ENCODE assay signal across 7 mouse cellular contexts in the genomic region with DNA sequence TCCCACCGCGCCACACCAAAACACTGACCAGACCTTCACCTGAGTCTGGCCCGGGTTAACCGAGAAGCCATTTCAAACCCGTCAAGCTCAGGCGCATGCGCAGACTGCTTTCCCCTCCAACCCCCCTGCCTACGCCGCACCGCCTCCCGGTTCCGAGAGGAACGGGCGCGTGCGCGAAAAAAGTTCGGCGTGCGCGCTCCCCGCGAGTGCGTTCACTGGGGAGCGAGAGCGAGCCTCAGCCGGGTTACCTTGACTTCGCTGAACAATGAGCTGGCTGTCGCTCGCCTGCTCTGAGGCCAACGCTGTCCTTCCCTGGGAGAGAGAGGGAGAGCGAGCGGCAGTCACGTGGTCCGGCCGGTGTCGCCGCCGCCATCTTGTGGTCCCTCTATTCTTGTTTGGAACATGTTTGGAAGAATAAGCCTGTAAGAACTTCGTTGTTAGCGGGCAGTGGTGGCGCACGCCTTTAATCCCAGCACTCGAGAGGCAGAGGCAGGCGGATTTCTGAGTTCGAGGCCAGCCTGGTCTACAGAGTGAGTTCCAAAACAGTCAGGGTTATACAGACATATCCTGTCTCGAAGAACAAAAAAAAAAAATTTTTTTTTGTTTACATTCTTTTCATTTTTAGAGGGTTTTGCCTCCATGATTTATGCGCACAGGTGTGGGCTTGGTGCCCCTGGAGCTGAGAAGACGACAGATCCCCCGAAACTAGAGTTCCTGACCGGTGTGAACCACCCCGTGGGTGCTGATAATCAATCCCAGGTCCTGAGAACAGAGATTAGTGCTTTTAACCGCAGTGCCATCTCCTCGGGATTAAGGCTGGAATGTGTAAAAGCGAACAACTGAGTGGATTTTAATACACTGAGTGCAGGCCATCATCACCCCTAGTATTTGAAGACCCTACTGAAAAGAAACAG. TPM values are rescaled to one million over a fixed set of nuclear protein-coding genes. Genes with fewer than 3 reads are reported as not detected.
A peak's percentile ranks its signal among the peaks of the same experiment; 100 is the strongest.
DNase-seq lines count a peak whose midpoint lies in the region; ATAC-seq and TF ChIP-seq lines count a peak whose summit lies in the region.

Gene Ccar1 (minus strand): TSS at position 110 of the 914 bp plus-strand sequence.

- ATAC-seq in intestine, postnatal 0 days: peak; percentile 98
- peak; percentile 99 for ATAC-seq in midbrain, embryonic 12.5 days (ENCODE audit: low FRiP score, low read depth)

- peak within 1 kb of the TSS; percentile 64 for H3K4me2 ChIP-seq in intestine, postnatal 0 days (replicated peaks; ENCODE audit: low read depth)
- peak within 1 kb of the TSS; percentile 73 for H3K4me2 ChIP-seq in midbrain, embryonic 12.5 days (replicated peaks)

- peak; percentile 65 for TF ChIP-seq POLR2A in small intestine, adult 2 months (IDR thresholded peaks at IDR 0.05; ENCODE audit: low read depth, low read length)

- peak within 1 kb of the TSS; percentile 98 for H3K27ac ChIP-seq in embryonic facial prominence, embryonic 10.5 days (replicated peaks)
- peak within 1 kb of the TSS; percentile 93 for H3K27ac ChIP-seq in intestine, postnatal 0 days (ENCODE audit: low read depth, low read length)
- peak within 1 kb of the TSS; percentile 96 for H3K27ac ChIP-seq in midbrain, embryonic 12.5 days (replicated peaks)
- H3K27ac ChIP-seq in small intestine, adult 2 months (ENCODE audit: insufficient read depth, low read depth, low read length): peak within 1 kb of the TSS; percentile 95

- peaks cover 36% of the 10 kb centered on the region for H3K36me3 ChIP-seq in embryonic facial prominence, embryonic 10.5 days (replicated peaks)
- H3K36me3 ChIP-seq in intestine, postnatal 0 days (ENCODE audit: control insufficient read depth, insufficient read depth): peaks cover 21% of the 10 kb centered on the region
- H3K36me3 ChIP-seq in midbrain, embryonic 12.5 days: peaks cover 29% of the 10 kb centered on the region
- peaks cover 20% of the 10 kb centered on the region for H3K36me3 ChIP-seq in small intestine, adult 2 months (ENCODE audit: control insufficient read depth, insufficient read depth, low read length)

- peaks cover 13% of the 10 kb centered on the region for H3K4me1 ChIP-seq in embryonic facial prominence, embryonic 10.5 days
- no peaks in the 10 kb centered on the region for H3K4me1 ChIP-seq in intestine, postnatal 0 days (replicated peaks; ENCODE audit: control insufficient read depth, insufficient read depth, low read length)
- peaks cover 19% of the 10 kb centered on the region for H3K4me1 ChIP-seq in midbrain, embryonic 12.5 days
- peaks cover 3% of the 10 kb centered on the region; the same call in 1 of the 2 replicates for H3K4me1 ChIP-seq in small intestine, adult 2 months (ENCODE audit: control insufficient read depth, insufficient read depth, insufficient read length, low read length)

- peak; percentile 44 for TF ChIP-seq CTCF in intestine, postnatal 0 days (IDR thresholded peaks at IDR 0.05; ENCODE audit: low read depth)
- peak; percentile 16; the same call in 1 of the 2 replicates for TF ChIP-seq CTCF in small intestine, adult 2 months (IDR thresholded peaks at IDR 0.05; ENCODE audit: extremely low read depth, insufficient read length, insufficient replicate concordance, low read depth, low read length)

- peak within 1 kb of the TSS; percentile 94 for H3K9ac ChIP-seq in intestine, postnatal 0 days (ENCODE audit: low read depth, low read length)
- peak within 1 kb of the TSS; percentile 99 for H3K9ac ChIP-seq in midbrain, embryonic 12.5 days (replicated peaks)

- intact Hi-C loops in left cerebral cortex, postnatal 4 days (cut with DNase I): no loop called here

- H3K4me3 ChIP-seq in embryonic facial prominence, embryonic 10.5 days: peak within 1 kb of the TSS; percentile 98
- peak within 1 kb of the TSS; percentile 99 for H3K4me3 ChIP-seq in intestine, postnatal 0 days (ENCODE audit: low read depth, low read length)
- H3K4me3 ChIP-seq in midbrain, embryonic 12.5 days: peak within 1 kb of the TSS; percentile 100
- peak within 1 kb of the TSS; percentile 92 for H3K4me3 ChIP-seq in small intestine, adult 2 months (ENCODE audit: low read depth, low read length)

- 3% methylated on average over 55 of the region's 55 CpGs for WGBS in embryonic facial prominence, embryonic 10.5 days
- WGBS in intestine, postnatal 0 days: 3% methylated on average over 55 of the region's 55 CpGs
- WGBS in midbrain, embryonic 12.5 days: 3% methylated on average over 55 of the region's 55 CpGs
- 4% methylated on average over 55 of the region's 55 CpGs for WGBS in small intestine, adult 2 months

- peak; percentile 99 for DNase-seq in adrenal gland, postnatal 10 days
- peak; percentile 99 for DNase-seq in embryonic facial prominence, embryonic 10.5 days (ENCODE audit: low spot score)
- peak; percentile 75 for DNase-seq in gonadal fat pad, adult 2 months (ENCODE audit: low read depth)
- peak; percentile 99 for DNase-seq in left cerebral cortex, postnatal 4 days

- H3K27me3 ChIP-seq in embryonic facial prominence, embryonic 10.5 days (replicated peaks; ENCODE audit: low read depth, poor library complexity, severe bottlenecking): no peaks in the 10 kb centered on the region
- no peaks in the 10 kb centered on the region for H3K27me3 ChIP-seq in intestine, postnatal 0 days (replicated peaks; ENCODE audit: control insufficient read depth, insufficient read depth, low read length)
- no peaks in the 10 kb centered on the region for H3K27me3 ChIP-seq in midbrain, embryonic 12.5 days
- H3K27me3 ChIP-seq in small intestine, adult 2 months (ENCODE audit: control insufficient read depth, insufficient read depth, low read length): no peaks in the 10 kb centered on the region

- no peaks in the 10 kb centered on the region for H3K9me3 ChIP-seq in embryonic facial prominence, embryonic 10.5 days
- H3K9me3 ChIP-seq in intestine, postnatal 0 days (ENCODE audit: control insufficient read depth): no peaks in the 10 kb centered on the region
- H3K9me3 ChIP-seq in midbrain, embryonic 12.5 days: no peaks in the 10 kb centered on the region

RNA-seq across cellular contexts. Expression of gene Ccar1, which starts in this region (rescaled TPM):
- total RNA-seq in adrenal gland, postnatal 10 days (2021): 10 to 100 TPM; 67.4 to 75.2 TPM
- polyA plus RNA-seq in embryonic facial prominence, embryonic 10.5 days (2016; fragmentation: Nextera tagmentation; extraction: Ambion mirVana): 173 and 174 TPM in 2 replicates
- 62.2 and 72.1 TPM in 2 replicates for polyA plus RNA-seq in gonadal fat pad, adult 2 months (2012; rRNA removed)
- polyA plus RNA-seq in intestine, postnatal 0 days (2015; fragmentation: Nextera tagmentation; extraction: Ambion mirVana): 45.7 and 46.8 TPM in 2 replicates
- 10 to 100 TPM; 88.1 to 90.3 TPM for total RNA-seq in left cerebral cortex, postnatal 4 days (2021)
- 151 and 157 TPM in 2 replicates for polyA plus RNA-seq in midbrain, embryonic 12.5 days (2016; fragmentation: Nextera tagmentation; extraction: Ambion mirVana)
- polyA plus RNA-seq in small intestine, adult 2 months (2012; rRNA removed): 46.4 and 77.7 TPM in 2 replicates

Comparison
In these comparisons a context has a peak if more than half of its experiments do, and no peak if none do; other contexts are left out.
1. Peak in every context shown above with its lines: DNase-seq, ATAC-seq, H3K4me3 ChIP-seq and H3K27ac ChIP-seq.